Mouse (Mus musculus): ENCODE data around the gene Dync1li2.

- TF ChIP-seq POLR2A (IDR thresholded peaks at IDR 0.05; ENCODE audit: low read depth, low read length), result no peak
- TF ChIP-seq CTCF (IDR thresholded peaks at IDR 0.05; ENCODE audit: extremely low read depth, insufficient read depth, insufficient read length, insufficient replicate concordance), result no peak
Measured at GRCm38 (mm10) chr8:104408328-104409110, 34.3 kb downstream of the Dync1li2 start.
